Mouse (Mus musculus): ENCODE measurements at regions not wholly inside any gene's neighbourhood (a gene's known extent, or its start where the extent isn't known, plus 50 kb on each side); places are given as distances from the start of the nearest gene placed in this dataset.
"Not testable (repeated sequence)": the region's sequence is repeated elsewhere in the genome, so short reads cannot be mapped to it uniquely, and the experiment has no call there.

GRCm38 (mm10) chr17:31760465-31760864 is 82.9 kb downstream of the Cryaa start:
- Histone ChIP-seq H3K27me3 (ENCODE audit: insufficient read depth, low read length) (no peaks in the 10 kb centered on the region), H3K9me3 (ENCODE audit: low read length) (no peaks in the 10 kb centered on the region), H3K4me1 (ENCODE audit: insufficient read depth) (no peaks in the 10 kb centered on the region), H3K27ac (ENCODE audit: low read depth, low read length) (no peak overlapping the region), H3K4me3 (ENCODE audit: low read depth, low read length) (no peak overlapping the region), H3K9ac (no peak overlapping the region), H3K36me3 (ENCODE audit: insufficient read depth) (no peaks in the 10 kb centered on the region), H3K4me2 (ENCODE audit: low read depth) (no peak overlapping the region)
- ATAC-seq (no peak), DNase-seq (no peak)
- no peak for TF ChIP-seq CTCF (IDR thresholded peaks at IDR 0.05; ENCODE audit: low read depth)
- 94% methylated on average over 2 of the region's 2 CpGs for WGBS

- Histone ChIP-seq H3K36me3 (ENCODE audit: insufficient read depth) (no peaks in the 10 kb centered on the region), H3K27me3 (ENCODE audit: insufficient read depth, low read length) (no peaks in the 10 kb centered on the region), H3K27ac (ENCODE audit: low read depth, low read length) (no peak overlapping the region), H3K4me3 (ENCODE audit: low read depth, low read length) (no peak overlapping the region), H3K9ac (no peak overlapping the region), H3K4me2 (ENCODE audit: low read depth) (no peak overlapping the region), H3K9me3 (ENCODE audit: low read length) (no peaks in the 10 kb centered on the region), H3K4me1 (ENCODE audit: insufficient read depth) (peaks cover 15% of the 10 kb centered on the region)
- peak; percentile 32; the same call in 1 of the 2 replicates for TF ChIP-seq CTCF (IDR thresholded peaks at IDR 0.05; ENCODE audit: low read depth)
- no peak for ATAC-seq
- no peak for DNase-seq
- WGBS = 59% methylated on average over 5 of the region's 5 CpGs
Observed at GRCm38 (mm10) chr17:31763078-31763477, 85.5 kb downstream of the Cryaa start.

DNA sequence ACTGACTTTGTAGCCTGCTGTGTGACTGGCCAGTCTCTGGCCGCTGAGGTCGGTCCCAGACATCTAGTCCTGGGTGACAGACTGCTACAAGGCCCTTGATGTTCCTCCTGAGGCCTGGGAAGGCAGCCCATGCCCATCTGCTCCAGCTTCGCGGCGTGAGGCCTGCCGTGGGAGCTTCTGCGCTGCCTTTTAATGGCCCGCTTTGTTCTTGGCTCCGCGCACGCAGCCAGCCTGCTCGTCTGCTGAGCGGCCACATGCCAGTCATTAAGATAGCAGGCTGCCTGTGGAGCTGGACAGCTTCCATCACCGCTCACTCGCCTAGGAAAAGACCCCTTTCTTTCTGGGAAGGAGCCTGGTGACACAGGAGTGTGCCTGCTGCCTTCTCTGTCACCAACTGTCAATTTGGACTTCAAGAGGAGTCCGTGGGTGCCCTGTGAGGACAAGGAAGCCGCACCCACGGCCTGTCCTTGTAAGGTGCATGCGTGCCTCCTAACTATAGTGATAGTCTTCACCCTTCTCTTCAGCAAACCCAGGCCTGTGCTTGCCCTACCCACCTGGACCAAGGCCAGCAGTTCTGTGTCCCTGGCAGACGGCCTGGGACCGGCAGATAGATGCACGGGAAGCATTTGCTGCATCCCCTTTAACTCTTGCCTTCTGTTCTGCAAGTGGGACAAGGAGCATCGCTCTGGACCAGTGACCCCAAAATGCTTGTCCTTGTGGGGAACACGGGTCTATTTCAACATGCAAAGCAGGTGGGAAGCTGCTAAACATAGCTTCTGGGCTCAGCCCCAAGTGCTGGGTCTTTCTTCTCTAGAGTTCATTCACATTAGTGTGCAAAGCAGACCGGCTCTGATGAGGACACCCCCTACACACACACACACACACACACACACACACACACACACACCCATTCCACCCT is 88.6 kb downstream of the Sik1 start:
- peak overlapping the region; percentile 93 for H3K27ac ChIP-seq (ENCODE audit: low read depth, low read length)
- no peaks in the 10 kb centered on the region for H3K36me3 ChIP-seq (ENCODE audit: insufficient read depth)
- TF ChIP-seq CTCF (IDR thresholded peaks at IDR 0.05; ENCODE audit: low read depth) = no peak
- no peaks in the 10 kb centered on the region for H3K9me3 ChIP-seq (ENCODE audit: low read length)
- peaks cover 15% of the 10 kb centered on the region for H3K4me1 ChIP-seq (ENCODE audit: insufficient read depth)
- H3K9ac ChIP-seq = no peak overlapping the region
- H3K4me2 ChIP-seq (ENCODE audit: low read depth) = 0 out of 2 replicates have a peak overlapping the region, but pooled peaks have one; percentile 6
- no peak overlapping the region for H3K4me3 ChIP-seq (ENCODE audit: low read depth, low read length)
- WGBS = 9% methylated on average over 25 of the region's 25 CpGs
- no peaks in the 10 kb centered on the region for H3K27me3 ChIP-seq (ENCODE audit: insufficient read depth, low read length)
- peak; percentile 95 for DNase-seq
- peak; percentile 94 for ATAC-seq

GRCm38 (mm10) chr17:31772201-31772820 is 83.3 kb downstream of the Sik1 start:
- ATAC-seq = no peak
- WGBS = 48% methylated on average over 9 of the region's 9 CpGs
- peaks cover 7% of the 10 kb centered on the region for H3K4me1 ChIP-seq (ENCODE audit: insufficient read depth)
- no peak overlapping the region for H3K4me2 ChIP-seq (ENCODE audit: low read depth)
- TF ChIP-seq CTCF (IDR thresholded peaks at IDR 0.05; ENCODE audit: low read depth) = no peak
- no peaks in the 10 kb centered on the region for H3K9me3 ChIP-seq (ENCODE audit: low read length)
- H3K36me3 ChIP-seq (ENCODE audit: insufficient read depth) = no peaks in the 10 kb centered on the region
- DNase-seq = no peak
- no peak overlapping the region for H3K4me3 ChIP-seq (ENCODE audit: low read depth, low read length)
- no peak overlapping the region for H3K27ac ChIP-seq (ENCODE audit: low read depth, low read length)
- no peak overlapping the region for H3K9ac ChIP-seq
- no peaks in the 10 kb centered on the region for H3K27me3 ChIP-seq (ENCODE audit: insufficient read depth, low read length)

GRCm38 (mm10) chr17:31773882-31774281 is 81.7 kb downstream of the Sik1 start:
- TF ChIP-seq CTCF (IDR thresholded peaks at IDR 0.05; ENCODE audit: low read depth) = peak; percentile 37
- not testable (repeated sequence) for H3K4me2 ChIP-seq (ENCODE audit: low read depth); H3K27ac ChIP-seq (ENCODE audit: low read depth, low read length); DNase-seq; H3K9ac ChIP-seq; H3K36me3 ChIP-seq (ENCODE audit: insufficient read depth); ATAC-seq; H3K4me3 ChIP-seq (ENCODE audit: low read depth, low read length); H3K4me1 ChIP-seq (ENCODE audit: insufficient read depth); H3K27me3 ChIP-seq (ENCODE audit: insufficient read depth, low read length); H3K9me3 ChIP-seq (ENCODE audit: low read length)

- H3K27ac ChIP-seq (ENCODE audit: low read depth, low read length) = no peak overlapping the region
- no peak for TF ChIP-seq CTCF (IDR thresholded peaks at IDR 0.05; ENCODE audit: low read depth)
- DNase-seq = no peak
- no peaks in the 10 kb centered on the region for H3K27me3 ChIP-seq (ENCODE audit: insufficient read depth, low read length)
- ATAC-seq = no peak
- 0 out of 2 replicates have a peak, but pooled peaks cover 6% of the 10 kb centered on the region for H3K4me1 ChIP-seq (ENCODE audit: insufficient read depth)
- no peak overlapping the region for H3K4me3 ChIP-seq (ENCODE audit: low read depth, low read length)
- no peak overlapping the region for H3K4me2 ChIP-seq (ENCODE audit: low read depth)
- no peaks in the 10 kb centered on the region for H3K9me3 ChIP-seq (ENCODE audit: low read length)
- H3K9ac ChIP-seq = no peak overlapping the region
- H3K36me3 ChIP-seq (ENCODE audit: insufficient read depth) = no peaks in the 10 kb centered on the region
- WGBS = 91% methylated on average over 5 of the region's 5 CpGs
Observed at GRCm38 (mm10) chr17:31775037-31775436, 80.6 kb downstream of the Sik1 start.

DNA sequence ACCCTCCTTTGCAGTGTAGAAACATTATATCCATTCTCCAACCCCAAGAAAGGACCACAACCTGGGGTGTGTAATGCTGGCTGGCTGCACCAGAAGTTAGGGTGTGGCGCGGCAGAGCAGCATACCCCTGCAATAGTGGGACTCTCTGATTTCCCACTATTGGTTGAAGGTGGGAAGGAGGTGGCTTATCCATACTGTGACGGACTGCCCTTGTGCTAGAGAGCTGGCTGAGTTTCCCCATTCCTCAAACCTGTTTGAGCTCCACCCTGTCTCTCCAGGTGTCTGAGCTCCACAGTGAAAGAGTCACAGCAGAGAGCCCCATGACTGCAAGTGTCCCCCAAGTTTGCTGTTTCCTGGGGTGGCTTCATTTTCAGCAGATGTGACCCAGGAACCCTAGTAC is 79.6 kb downstream of the Sik1 start:
- 90% methylated on average over 3 of the region's 3 CpGs for WGBS
- Histone ChIP-seq H3K36me3 (ENCODE audit: insufficient read depth) (no peaks in the 10 kb centered on the region), H3K9ac (no peak overlapping the region), H3K4me1 (ENCODE audit: insufficient read depth) (0 out of 2 replicates have a peak, but pooled peaks cover 6% of the 10 kb centered on the region), H3K4me3 (ENCODE audit: low read depth, low read length) (no peak overlapping the region), H3K4me2 (ENCODE audit: low read depth) (no peak overlapping the region), H3K9me3 (ENCODE audit: low read length) (no peaks in the 10 kb centered on the region), H3K27ac (ENCODE audit: low read depth, low read length) (no peak overlapping the region), H3K27me3 (ENCODE audit: insufficient read depth, low read length) (no peaks in the 10 kb centered on the region)
- no peak for ATAC-seq
- DNase-seq = no peak
- no peak for TF ChIP-seq CTCF (IDR thresholded peaks at IDR 0.05; ENCODE audit: low read depth)

Data from forebrain, postnatal 0 days (tissue).